Mouse (Mus musculus) liver, adult 10 weeks (tissue): Measurements from ENCODE around the gene Slc38a4. TPM values are rescaled to one million over a fixed set of nuclear protein-coding genes. Genes with fewer than 3 reads are reported as not detected.

Experiments
- polyA plus RNA-seq: library from polyadenylated mRNA; stranded (reverse); fragments of 350-450 nt; fragmentation: Illumina TruSeq; extraction: RNeasy Lipid Tissue Mini Kit (QIAGEN cat#74804); gene quantifications from one replicate; pipeline ENCODE4 v1.2.3, GENCODE M21; 2014; ENCODE audit warnings: low read depth, low replicate concordance

Gene Slc38a4
- 830 TPM for polyA plus RNA-seq

DNA sequence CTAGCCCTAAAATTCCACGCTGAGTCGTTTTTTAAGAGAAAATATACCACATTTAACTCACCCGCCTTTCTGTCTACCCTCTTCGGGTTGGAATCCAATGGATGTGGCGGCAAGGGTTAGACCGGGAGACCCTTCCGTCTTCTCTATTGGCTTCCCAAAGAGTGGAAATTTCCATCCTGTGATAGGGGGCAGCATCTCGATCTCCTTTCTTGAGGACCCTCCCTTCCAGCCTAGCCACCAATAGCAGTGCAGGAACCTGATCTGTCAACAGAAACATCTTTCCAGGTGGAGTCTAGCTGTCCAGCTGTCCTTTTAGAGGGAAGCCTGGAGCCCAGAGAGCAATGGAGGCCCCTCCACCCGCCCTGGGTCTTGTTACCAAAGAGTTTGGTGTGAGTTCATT, at the start of gene Slc38a4:
Gene Slc38a4 (minus strand): TSS at position 163 of the 400 bp plus-strand sequence.

Other genes starting within 250 kb of the Slc38a4 start
- 0.64 TPM for gene Pced1b, start 191.2 kb upstream of the Slc38a4 start, polyA plus RNA-seq
- gene Amigo2, start 191.3 kb upstream of the Slc38a4 start, polyA plus RNA-seq = 4.9 TPM